Mouse (Mus musculus) c-Kit-positive CD71-positive TER-119-positive erythroid progenitor cells, embryonic 14.5 days (primary cell): ENCODE results near the gene Smg6.

Experiments used
- DNase-seq: peaks from one replicate; pipeline ENCODE4 v3.0.0-alpha.2; 2013; ENCODE audit warnings: low spot score

Smg6 gene

DNA sequence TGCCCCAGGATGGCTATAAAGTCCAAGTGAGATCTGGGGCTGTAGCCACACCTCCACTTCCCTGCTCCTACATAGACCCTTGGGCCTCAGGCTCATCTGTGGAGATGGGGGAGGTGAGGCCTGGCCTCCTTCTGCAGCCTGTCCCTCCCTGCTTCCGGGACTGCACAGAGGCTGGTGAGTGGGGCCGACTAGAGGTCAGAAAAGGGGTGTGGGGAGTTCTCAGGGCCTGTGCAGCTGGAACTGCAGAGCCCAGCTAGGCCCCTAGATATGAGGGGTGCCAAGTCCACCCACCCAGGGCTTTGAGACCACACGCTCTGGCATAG, 222.2 kb downstream of the Smg6 start:
- no peak for DNase-seq

DNA sequence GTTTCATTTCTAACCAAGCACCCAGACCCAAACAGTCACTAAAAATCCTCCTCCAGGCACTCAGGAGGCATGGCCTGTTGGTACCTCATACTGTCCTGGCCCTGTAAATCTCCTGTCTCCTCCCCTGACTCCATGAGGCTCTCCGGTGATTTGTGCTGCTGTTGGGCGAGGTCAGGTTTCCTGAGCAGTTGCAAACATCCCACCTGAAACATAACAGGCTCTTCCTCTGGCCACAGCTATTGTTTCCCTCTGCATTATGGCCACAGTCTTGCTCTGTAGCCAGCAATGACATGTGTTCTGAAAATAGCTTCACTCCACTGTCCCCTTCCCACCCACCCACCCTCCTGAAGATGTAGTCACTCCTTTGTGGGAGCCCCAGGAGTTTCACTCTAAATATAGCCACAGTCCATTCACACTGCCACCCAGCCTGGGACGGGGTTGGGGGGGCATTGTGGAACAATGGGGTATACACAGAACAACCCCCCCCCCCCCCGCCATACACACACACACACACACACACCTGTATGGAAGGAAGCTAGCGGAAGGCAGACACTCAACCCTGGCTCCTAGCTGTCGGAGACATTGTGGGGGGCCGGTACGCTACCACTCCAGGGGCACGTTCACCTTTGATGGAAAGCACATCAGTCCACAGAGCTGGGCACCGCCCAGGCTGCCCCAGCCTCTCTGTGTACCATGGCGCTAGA, 222.9 kb downstream of the Smg6 start:
- no peak for DNase-seq

DNA sequence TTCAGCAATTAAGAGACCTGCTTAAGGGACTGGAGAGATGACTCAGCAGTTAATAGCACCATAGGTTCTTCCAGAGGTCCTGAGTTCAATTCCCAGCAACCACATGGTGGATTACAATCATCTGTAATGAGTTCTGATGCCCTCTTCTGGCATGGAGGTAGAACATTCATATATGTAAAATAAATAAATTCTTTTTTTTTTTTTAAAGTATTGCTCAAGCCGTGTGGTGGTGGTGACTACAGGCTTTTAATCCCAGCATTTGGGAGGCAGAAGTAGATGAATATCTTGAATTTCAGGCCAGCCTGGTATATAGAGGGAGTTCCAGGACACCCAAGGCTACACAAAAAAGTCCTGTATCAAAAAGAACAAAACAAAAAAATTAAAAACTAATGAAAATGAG, 224.7 kb downstream of the Smg6 start:
- no peak for DNase-seq

- DNase-seq = no peak
Measured at GRCm38 (mm10) chr11:75152603-75153557, 227.3 kb downstream of the Smg6 start.

GRCm38 (mm10) chr11:75154053-75154585, 228.5 kb downstream of the Smg6 start:
- no peak for DNase-seq

DNA sequence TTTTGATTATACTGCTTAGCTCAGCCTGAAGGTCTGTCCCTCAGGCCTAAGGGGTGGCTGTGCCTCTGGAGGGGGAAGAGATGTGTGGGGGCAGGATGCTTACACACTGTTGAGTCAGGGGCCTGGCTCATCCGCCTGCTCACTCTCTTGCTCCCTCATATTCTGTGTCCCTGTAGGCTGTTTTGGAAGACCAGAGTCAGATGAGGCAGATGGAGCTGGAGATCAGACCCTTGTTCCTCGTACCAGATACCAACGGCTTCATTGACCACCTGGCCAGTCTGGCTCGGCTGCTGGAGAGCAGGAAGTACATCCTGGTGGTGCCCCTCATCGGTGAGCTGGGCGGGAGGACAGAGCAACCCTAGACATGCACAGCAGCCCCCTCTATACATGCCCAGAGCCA, 230.4 kb downstream of the Smg6 start:
- DNase-seq = no peak

GRCm38 (mm10) chr11:75156416-75156815, 230.8 kb downstream of the Smg6 start:
- no peak for DNase-seq

DNA sequence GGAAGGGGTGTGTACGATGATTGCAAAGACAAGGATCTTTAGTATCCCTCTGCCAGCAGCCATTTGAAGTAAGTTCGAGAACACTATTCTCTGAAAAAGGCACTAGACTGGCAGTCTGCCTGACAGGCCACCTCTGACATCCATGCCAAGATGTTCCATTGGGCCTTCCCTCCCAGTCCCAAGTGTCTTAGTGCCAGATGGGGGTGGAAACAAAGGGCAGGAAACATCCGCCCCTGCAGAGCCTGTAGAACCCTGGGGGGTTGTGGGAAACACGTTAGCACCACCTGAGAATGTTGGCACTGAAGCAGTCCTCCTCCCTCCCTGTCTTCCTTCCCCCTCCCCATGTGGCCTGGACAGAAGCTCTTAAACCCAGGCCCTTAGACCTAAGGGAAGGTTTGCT, 231.4 kb downstream of the Smg6 start:
- DNase-seq = no peak

DNA sequence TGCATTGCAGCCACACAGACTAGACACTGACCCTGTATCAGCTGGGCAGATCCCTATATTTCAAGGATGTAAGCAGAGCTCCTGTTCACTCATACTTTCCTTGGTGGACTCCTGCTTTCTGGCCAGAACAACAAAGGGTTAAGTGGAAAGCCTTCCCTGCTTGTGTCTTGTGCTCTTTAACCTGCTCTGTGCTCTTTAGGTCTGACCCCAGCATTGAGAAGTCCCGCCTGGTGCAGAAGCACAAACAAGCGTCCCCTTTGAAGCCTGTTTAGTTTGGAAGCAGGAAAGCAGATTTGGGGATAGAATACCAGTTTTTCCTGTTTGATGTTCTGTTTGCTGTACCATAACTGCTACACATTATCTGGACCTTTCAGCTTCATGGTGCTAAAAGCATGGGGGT, 232.3 kb downstream of the Smg6 start:
- DNase-seq = no peak

GRCm38 (mm10) chr11:75158432-75158831, 232.8 kb downstream of the Smg6 start:
- no peak for DNase-seq

DNA sequence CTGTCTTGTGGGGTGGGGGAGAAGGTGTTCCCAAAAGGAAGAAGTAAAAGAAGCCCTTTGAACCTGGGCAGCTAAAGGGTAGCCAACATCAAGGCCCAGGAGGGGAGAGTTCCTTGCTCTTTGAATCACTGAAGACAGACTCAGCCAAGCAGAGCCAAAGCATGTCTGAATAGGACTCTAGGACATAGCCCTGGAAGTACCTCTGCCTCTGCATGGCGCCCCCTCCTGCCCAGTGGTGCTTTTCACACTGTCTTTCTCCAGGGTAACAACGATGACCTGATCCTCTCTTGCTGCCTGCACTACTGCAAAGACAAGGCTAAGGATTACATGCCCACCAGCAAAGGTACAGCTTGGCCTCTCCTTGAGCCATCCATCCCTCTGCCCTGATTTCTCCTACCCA, 233.9 kb downstream of the Smg6 start:
- DNase-seq = no peak

DNA sequence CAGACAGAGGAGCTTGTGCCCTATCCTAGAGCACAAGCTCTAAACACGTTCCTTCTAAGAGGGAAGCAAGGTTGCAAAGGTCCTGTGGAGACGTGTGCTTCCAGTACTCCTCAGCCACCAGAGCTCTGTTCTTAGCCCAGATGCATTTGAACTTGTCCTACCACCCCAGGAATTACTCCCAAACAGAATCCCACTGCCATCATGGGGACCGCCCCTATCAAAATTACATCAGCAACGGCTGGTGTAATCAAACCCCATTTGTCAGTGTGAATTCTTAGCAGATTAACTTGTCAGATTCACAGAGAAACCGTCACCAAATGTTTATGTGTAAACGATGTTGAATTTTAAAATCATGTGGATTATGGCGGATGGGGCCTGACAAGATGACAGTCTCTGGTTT, 235.3 kb downstream of the Smg6 start:
- DNase-seq = no peak

- DNase-seq = no peak
Measured at GRCm38 (mm10) chr11:75161417-75162008, 235.9 kb downstream of the Smg6 start.

GRCm38 (mm10) chr11:75162591-75163080, 237.0 kb downstream of the Smg6 start:
- no peak for DNase-seq

- no peak for DNase-seq
Measured at GRCm38 (mm10) chr11:75163379-75163778, 237.8 kb downstream of the Smg6 start.

- DNase-seq = no peak
Measured at GRCm38 (mm10) chr11:75164051-75164450, 238.4 kb downstream of the Smg6 start.

- DNase-seq = no peak
Measured at GRCm38 (mm10) chr11:75164750-75165149, 239.1 kb downstream of the Smg6 start.

DNA sequence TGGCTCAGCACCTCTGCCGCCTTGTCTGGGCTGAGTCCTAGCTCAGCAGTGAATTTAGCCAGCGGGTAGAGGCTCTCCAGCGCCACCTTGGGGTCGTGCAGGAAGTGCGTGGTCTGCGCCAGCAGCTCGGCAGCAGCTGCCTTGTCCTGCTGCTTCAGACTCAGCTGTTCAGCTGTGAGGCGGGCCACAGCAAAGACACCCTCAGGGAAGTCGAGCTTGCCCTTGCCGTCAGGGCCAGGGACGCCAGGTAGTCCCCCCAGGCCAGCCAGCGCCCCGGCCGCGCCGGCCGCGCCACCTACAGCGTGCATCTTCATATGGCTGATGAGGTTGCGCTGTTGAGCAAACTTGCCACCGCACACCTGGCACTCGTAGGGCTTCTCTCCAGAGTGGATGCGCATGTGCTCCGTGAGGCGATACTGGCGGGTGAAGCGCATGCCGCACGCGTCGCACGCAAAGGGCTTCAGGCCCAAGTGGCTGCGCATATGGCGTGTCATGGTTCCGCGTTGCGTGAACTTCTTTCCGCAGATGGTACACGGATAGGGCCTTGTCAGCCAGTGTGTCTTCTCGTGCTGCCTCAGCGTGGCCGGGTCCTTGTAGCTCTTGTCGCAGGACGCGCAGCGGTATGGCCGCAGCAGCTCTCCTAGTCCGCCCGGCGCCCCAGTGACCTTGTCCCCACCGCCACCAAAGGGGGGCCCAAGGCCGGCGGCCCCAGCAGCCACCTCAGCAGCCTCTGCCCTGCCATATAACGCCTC, 240.0 kb downstream of the Smg6 start:
- peak; percentile 55 for DNase-seq

- no peak for DNase-seq
Measured at GRCm38 (mm10) chr11:75166193-75166842, 240.7 kb downstream of the Smg6 start.

GRCm38 (mm10) chr11:75166861-75167642, 241.4 kb downstream of the Smg6 start:
- DNase-seq = no peak
